Mouse (Mus musculus): ENCODE data around the gene Dip2b. TPM values are rescaled to one million over a fixed set of nuclear protein-coding genes. Genes with fewer than 3 reads are reported as not detected.
A peak's percentile ranks its signal among the peaks of the same experiment; 100 is the strongest.

The Dip2b gene
- total RNA-seq, 2 experiments from 2014 or later: 53.8 to 54.2 TPM

DNA sequence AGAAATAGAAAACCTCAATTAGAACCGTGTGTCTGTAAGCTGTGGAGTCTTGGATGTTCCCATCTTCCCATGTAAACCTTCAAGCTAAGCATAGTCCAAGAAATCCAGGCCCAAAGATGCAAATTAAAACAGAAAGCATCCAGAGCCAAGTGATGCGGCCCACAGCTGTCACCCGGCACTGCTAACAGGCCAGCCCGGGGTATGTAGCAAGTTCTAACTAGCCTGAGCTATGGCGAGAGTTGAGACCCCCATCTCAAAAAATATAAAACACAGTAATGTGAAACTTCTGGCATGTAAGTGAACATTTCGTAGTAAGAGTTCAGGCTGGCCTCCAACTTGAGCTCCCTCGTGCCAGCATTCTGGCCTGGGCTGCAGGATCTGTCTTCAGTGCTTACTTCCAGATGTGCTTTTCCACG, 129.7 kb downstream of the Dip2b start:
- no peak for DNase-seq (ENCODE audit: low spot score in 2 of 2)

DNA sequence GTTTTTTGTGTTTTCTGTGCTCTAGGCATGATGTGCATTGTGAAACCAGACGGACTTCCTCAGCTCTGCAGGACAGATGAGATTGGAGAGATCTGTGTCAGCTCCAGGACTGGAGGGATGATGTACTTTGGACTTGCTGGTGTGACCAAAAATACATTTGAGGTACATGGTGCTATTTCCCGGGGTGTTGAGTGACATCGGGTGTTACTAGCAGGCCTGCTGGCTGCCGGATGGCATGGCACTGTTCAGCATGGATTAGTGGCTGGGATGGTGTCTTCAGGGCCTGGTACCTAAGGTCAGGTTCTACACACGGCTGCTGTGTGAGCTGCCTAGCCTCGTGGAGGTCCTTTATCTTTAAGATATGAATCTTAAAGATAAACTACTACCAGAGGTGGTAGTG, 136.7 kb downstream of the Dip2b start:
- DNase-seq (ENCODE audit: low spot score in 2 of 2): no peak

DNA sequence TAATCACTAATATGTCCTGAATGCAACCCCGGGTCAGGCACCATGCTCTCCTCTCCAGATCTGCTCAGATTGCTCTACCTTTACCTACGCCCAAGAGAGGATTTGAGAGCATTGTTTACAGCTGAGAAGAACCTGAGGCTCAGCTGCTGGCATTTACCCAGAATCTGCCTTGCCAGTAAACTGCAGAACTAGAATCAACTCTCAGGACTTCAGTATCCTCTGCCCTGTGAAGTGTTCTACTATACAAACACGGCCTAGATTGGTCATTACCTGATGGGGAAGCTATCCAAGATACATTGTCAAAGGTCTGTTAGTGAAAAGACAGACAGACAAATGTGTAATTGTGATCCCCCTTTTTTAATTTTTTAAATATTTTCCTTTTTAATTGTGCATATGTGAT, 138.7 kb downstream of the Dip2b start:
- no peak for DNase-seq (ENCODE audit: low spot score in 2 of 2)

DNA sequence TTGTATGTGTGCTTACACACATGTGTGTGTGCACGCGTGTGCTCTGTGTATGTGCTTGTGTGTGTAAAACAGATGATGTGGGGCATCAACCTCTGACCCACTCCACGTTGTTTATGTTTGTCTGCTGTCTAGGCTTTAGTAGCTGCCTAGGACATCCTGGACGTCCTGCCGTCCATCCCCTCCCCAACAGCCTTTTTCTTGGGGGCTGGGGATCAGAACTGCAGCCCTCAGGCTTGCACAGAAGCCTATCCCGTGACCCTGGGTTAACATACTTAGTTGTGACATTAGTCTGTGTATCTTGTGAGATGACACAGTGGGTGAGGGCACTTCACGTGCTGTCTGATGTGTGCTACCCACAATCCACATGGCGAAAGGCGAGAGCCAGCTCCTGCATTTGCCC, 139.1 kb downstream of the Dip2b start:
- no peak for DNase-seq (ENCODE audit: low spot score in 2 of 2)

DNA sequence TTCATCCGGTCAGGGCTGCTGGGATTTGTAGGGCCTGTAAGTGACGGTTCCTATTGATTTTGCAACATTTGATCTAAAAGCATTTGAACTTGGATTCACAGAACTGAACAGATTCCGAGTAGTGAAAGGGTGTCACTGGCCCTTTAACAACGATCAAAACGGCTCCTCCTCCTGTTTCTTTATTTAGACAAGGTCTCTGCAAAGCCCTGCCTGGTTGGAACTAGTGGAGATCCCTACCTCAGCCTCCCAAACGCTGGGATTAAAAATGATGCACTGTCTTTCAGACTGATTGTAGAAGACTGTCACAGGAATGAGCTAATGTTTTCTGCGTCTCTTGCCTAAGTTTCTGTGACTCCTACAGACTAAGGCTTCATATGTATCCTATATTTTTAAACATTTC, 140.0 kb downstream of the Dip2b start:
- DNase-seq (ENCODE audit: low spot score in 2 of 2): no peak

DNA sequence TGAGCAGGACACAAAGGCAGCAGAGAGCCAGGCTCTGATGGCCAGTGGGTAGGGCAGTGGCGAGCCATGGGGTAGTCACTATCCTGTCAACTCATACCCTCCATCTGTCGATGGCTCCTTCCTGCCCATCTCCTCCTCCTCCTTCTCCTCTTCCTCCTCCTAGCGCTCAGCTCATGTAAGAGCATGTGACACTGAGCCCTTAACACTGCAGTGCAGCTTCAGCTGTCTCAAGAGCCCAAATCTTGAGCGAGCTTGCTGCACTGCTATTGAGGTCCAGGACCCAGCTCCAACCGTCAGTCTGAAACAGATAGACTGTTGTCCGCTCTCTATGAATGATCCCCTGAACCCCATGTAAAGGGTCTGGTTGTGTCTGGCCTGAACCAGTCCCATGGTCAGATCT, 141.2 kb downstream of the Dip2b start:
- no peak for DNase-seq (ENCODE audit: low spot score in 2 of 2)

DNA sequence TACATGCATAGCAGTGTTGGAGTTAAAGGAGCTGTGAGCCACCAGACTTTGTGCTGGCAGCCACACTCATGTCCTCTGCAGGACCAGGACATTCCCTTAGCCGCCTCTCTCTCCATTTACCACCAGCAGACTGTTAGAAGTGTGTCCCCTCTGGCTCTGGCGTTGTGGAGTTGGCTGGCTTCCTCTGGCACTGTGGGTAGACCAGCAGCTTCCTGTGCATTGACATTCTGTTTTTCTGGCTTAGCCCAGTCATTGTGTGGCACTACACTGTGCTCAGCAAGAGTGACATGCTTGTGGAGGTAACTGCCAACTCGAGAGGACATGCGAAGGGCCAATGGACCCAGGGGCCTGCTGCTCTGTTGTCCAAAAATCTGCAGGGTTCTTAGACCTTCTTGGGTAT, 141.8 kb downstream of the Dip2b start:
- peak; percentile 58 to 70 for DNase-seq (ENCODE audit: low spot score in 2 of 2)

DNA sequence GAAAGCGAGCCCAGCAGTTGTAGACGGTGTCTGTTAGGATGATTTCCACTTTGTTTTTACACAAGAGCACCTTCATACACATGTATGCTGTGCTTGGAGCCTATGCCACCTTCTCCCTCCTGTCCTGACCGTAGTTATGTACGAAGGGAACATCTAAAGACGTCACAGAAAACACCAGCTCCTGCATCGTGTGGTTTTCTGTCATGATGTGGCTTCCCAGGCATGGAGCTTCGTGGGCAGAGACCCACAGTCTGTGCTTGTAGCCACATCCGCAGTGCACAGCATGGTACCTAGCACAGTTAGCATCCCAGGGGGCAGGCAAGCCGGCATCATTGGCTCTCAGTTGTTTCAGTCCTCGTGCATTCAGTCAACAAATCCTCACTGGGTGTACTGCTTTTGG, 143.4 kb downstream of the Dip2b start:
- no peak for DNase-seq (ENCODE audit: low spot score in 2 of 2)

DNA sequence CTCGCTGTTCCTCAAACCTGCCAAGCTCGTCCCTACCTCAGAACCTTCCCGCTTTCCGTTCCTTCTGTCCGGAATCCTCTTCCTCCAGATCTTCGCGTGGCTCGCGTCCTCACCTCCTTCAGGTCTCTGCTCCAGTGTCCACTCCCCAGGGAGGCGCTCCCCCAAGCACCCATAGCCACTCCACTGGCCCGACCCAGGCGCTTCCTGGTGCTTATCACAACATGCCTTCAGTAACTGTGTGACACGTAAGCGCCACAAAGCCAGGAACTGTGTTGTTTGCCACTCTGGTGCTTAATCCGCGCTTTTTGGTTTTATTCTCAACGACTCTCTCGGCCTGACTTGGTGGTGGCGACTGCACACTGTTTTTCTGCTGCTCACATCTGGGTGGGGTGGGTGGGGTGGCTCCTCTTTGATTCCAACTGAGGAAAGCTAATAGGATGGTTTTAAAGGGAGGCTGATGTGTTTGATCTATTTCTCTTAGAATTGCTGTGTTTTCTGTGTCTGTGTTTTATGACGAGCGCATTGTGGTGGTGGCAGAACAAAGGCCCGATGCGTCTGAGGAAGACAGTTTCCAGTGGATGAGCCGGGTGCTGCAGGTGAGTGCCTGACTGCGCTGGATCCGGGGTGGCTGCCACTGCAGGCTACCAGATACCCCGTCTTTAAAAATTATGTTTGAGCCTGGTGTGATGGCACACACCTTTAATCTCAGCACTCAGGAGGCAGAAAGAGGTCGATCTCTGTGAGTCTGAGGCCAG, 144.2 kb downstream of the Dip2b start:
- no peak for DNase-seq (ENCODE audit: low spot score in 2 of 2)

DNA sequence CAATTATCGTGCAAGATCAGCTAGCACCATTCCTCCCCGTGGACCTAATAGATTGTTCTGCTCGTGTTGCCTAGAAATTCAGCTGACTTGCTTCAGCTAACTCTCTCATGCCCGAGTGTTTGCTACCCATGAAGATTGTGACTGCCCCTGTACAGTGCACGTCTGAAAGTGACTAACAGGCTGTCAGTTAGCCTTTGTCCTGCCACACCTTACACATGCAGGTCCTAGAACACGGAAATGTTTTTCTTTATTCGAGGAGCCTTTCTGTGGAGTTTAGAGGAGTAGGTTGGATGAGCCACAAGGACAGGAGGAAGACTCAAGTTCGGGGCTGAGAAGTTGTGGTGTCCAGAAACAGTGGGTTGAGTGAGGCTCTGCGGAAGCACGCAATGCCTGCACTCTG, 145.0 kb downstream of the Dip2b start:
- no peak for DNase-seq (ENCODE audit: low spot score in 2 of 2)

DNA sequence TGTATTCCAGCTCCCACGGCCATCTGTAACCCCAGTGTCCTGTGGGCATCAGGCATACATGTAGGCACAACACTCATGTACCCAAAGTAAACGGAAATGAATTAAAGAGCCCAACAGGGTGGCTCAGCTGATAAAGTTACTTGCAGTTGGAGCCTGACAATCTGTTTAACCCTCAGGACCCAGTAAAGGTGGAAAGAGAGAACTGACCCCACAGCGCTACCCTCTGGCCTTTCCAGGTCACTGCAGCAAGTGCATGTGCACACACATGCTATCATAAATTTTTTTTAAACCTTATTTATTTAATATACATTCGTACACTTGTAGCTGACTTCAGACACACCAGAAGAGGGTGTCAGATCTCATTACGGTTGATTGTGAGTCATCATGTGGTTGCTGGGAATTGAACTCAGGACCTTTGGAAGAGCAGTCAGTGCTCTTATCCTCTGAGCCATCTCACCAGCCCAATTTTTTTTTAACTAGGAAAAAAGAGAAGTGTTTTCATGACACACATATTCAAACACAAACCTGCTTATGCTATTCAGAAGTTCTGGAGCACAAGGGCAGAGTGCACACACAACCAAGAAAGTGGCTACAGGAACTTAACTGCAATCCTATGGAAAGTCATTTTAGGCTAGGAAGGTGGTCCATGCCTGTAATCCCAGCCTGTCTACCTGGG, 146.5 kb downstream of the Dip2b start:
- DNase-seq (ENCODE audit: low spot score in 2 of 2): no peak

DNA sequence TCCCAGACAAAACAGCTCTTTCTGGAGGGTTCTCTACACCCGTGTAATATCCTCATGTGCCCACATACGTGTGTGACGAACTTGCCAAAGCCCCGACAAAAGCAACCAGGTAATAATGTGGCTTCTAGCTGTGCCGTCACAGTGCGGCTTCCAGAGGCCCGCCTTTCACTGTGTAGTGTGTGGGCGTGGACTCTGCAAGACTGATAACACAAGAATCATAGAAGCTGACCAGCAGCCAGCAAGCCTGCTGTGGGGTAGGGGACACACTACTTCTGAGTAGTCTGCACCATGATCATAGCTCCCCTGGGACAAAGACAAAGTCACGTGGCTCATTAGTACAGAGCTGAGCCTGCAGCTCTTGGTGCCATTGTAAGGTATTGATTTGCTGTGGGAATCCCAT, 147.8 kb downstream of the Dip2b start:
- DNase-seq (ENCODE audit: low spot score in 2 of 2): no peak

DNA sequence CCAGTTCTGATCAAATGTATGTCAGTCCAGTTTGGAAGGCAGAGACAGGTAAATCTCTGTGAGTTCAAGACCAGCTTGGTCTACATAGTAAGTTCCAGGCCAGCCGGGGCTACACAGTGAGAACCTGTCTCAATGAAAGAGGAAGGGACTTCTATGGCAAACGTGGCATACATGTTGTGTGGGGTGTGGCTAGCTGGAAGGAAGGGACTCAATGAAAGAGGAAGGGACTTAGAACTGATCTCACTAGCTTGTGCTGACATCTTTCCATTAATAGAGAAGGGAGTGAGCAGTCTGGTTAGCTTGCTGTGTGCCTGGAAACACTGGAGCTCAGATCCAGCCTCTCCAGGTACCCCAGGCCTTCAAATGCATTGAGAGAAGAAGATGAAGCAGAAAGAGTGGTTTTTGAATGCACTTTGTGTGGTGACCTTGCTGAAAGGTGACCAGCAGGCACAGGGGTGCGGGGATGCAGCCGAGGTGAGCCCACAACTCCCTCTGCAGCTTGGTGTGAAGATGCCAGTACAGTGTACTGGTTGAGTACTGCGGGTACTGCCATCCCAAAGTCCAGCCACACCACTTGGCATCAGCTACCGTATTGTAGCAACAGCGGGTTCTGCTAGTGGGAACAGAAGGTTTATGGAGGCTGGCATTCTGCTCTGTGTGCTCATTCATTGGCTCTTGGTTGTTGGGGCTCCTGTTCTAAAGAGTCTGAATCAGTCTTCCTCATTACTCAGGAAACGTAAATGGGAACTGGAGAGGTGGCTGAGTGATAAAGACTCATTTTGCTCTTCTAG, 148.6 kb downstream of the Dip2b start:
- no peak for DNase-seq (ENCODE audit: low spot score in 2 of 2)

DNA sequence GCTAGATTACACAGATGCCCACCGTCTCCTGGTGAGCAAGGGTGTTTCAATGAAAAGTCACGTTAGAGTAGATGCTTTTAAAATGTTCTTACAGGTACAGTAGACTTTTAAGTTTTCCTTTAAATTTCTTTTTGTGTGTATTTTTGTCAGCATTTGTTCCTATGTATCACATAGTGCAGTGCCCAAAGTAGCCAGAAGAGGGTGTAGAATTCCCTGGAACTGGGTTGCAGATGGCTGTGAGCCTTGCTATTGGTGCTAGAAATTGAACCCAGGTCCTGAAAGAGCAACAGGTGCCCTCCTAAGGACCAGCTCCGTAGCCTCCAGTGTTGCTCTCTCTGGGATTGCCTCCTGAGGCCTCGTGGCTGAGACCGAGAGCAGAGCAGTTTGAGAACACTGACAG, 150.1 kb downstream of the Dip2b start:
- DNase-seq (ENCODE audit: low spot score in 2 of 2): no peak

DNA sequence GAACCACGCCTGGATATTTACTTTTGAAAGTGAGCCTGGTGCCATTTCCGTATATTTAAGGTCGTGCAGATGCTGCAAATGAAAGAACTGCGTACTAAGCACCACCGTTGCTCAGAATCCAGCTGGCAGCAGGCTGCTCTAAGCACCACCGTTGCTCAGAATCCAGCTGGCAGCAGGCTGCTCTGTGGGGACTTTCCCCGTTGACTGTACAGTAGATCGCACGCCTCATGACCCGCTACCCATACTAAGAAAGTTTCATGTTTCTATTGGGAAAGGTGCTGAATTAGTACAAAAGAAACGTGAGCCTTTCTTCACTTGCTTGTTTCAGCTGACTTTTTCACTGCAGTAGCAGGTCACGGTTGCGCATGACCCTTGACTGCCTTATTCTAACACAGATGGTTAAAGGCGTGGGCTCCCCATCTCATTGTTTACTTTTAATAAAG, 150.5 kb downstream of the Dip2b start:
- no peak for DNase-seq (ENCODE audit: low spot score in 2 of 2)

DNA sequence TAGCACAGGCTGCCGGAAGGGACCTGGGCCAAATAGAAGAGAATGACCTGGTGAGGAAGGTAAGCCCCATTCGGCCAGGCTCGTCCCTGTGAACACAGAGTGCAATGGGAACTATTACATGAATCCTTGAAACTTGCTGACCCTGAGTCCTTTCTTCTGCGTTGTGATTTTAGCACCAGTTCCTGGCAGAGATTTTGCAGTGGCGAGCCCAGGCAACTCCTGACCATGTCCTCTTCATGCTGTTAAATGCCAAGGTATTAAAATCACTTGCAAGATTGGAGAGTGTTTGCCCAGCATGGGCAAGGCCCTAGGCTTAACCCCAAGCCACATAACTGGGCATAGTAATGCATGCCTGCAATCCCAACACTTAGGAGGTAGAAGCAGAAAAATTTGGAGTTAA, 151.6 kb downstream of the Dip2b start:
- no peak for DNase-seq (ENCODE audit: low spot score in 2 of 2)

DNA sequence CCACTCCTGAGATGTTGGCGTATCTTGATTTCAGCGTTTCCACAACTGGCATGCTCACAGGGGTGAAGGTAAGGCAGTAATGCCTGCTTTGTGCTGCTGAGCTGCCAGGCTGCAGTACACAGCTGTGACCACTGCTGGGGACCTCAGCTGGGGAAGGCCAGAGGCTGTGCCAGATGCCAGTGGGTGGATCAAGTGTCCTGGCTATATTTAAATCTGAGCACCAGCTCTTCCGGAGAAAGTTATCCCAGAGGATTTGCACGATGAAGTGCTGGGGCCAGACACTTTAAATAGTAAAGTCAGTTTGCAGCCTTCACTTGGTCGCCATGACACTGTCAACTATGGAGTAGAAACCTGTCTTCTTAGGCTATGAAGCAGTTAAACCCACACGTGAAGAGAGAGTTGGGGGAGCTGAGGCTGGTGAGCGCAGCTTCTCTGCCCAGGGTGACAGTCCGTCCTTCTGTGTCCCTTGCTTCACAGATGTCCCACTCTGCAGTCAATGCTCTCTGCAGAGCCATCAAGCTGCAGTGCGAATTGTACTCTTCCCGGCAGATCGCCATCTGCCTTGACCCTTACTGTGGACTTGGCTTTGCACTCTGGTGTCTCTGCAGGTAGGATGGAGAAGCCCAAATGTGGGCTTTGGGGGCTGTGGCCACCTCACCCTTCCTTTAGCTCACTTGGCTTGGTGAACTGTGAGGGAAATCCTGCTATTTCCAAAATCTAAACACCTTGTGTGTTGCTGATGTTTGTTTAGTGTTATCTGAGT, 160.7 kb downstream of the Dip2b start:
- DNase-seq (ENCODE audit: low spot score in 2 of 2): no peak

DNA sequence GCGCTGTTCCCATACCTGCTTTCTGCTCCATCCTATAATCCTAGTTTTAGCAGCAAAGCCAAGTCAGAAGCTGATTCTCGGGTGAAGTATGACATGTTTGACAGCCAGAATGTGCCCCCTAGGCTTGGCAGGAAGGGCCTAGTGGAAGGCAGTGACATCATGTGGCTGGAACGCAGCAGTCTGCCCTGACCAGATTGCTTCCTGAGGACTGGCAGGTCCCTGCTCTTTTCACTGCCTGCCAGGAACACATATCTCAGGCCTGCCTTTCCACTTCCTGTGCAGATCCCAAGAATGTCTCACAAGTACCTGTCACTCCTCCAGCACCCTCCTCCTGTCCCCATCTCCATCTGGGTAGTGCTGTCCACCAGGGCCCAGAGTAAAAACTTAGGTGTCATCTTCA, 161.3 kb downstream of the Dip2b start:
- no peak for DNase-seq (ENCODE audit: low spot score in 2 of 2)

DNA sequence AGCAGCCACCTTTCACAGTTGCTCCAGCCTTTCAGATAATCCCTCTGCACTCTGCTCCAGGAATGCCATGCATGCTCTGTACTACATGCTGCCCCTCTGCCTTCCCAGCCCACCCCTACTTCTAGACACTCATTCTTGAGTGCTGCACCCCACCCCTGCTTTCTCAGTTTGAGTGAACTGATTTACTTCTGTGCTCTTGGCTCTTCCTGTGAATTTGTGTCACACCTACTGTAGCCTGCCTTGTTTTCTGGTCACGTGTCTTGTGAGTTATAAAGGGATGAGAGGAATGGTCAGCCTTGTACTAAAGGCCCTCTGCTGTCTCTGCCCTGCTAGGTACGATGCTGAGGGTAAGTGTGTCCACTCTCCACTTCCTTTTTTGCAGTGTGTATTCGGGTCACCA, 163.3 kb downstream of the Dip2b start:
- no peak for DNase-seq (ENCODE audit: low spot score in 2 of 2)

DNA sequence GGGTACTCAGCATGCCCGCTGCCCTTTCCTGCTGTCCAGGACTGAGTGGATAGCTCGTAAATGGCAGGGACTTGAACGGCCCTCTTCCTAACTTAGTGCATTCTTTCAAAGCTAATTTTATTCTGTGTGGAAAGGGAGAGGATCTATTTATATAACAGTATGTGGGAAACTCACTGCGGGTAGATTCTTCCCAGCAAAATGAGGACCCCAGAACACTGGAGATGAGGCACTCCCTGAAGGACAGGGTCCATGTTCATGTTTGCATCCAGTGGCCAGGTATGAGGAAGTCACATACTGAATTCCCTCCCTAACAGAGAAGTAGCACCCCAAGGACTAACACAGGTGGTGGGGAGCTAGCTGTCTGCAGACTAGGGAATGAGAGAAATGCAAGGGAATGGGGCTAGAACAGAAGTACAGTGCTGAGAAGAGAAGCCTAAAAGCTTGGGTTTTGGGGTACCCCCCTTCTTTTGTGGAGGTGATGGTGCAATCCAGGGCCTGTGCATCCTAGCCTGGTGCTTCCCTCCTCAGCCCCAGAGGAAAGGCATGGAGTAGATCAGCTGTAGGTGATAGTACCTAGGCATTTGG, 164.1 kb downstream of the Dip2b start:
- no peak for DNase-seq (ENCODE audit: low spot score in 2 of 2)

DNA sequence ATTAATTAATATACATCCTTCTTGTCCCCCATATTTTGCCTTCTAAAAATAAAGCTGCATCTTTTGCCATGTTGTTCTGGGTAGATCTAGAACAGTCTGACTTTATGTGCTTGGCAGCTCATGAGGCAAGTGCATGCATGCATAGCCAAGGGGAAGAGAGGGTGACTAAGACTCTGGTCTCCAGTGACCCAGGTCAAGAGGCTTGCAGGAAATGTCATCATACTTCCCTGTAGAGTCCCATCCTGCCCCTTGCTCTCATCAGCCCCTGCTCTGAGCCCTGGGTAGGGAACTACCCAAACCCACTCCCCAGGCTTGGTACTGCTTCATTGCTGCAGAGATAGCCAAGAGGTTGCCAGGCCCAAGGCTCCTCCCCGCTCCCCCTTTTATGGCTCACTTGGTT, 166.1 kb downstream of the Dip2b start:
- no peak for DNase-seq (ENCODE audit: low spot score in 2 of 2)

All from layer of hippocampus, postnatal 14 days (tissue).